Mouse (Mus musculus): ENCODE data around the gene Dcps. TPM values are rescaled to one million over a fixed set of nuclear protein-coding genes. Genes with fewer than 3 reads are reported as not detected.
A peak's percentile ranks its signal among the peaks of the same experiment; 100 is the strongest.

The Dcps gene
- polyA plus RNA-seq (2014; fragmentation: Nextera tagmentation; extraction: Ambion mirVana) = 93.2 and 94.8 TPM in 2 replicates

- peak; percentile 98 for ATAC-seq
These were observed at the start of gene Dcps for GRCm38 (mm10) chr9:35175251-35176123. Gene Dcps (minus strand): TSS chr9:35176061.

GRCm38 (mm10) chr9:35223466-35223865 lies 47.6 kb upstream of the Dcps start:
- Histone ChIP-seq H3K9me3 (replicated peaks; ENCODE audit: control insufficient read depth, low read length) (no peaks in the 10 kb centered on the region), H3K27me3 (replicated peaks; ENCODE audit: control insufficient read depth, insufficient read depth, low read length) (no peaks in the 10 kb centered on the region), H3K27ac (ENCODE audit: low read depth, low read length) (no peak overlapping the region), H3K4me3 (ENCODE audit: low read depth, low read length) (no peak overlapping the region), H3K9ac (ENCODE audit: low read length) (no peak overlapping the region), H3K36me3 (ENCODE audit: control insufficient read depth, insufficient read depth, low read length) (peaks cover 61% of the 10 kb centered on the region), H3K4me1 (ENCODE audit: control insufficient read depth, insufficient read depth, low read length) (no peaks in the 10 kb centered on the region), H3K4me2 (ENCODE audit: low read length) (no peak overlapping the region)
- ATAC-seq (no peak), DNase-seq (ENCODE audit: low spot score) (no peak)
- 98% methylated on average over 3 of the region's 3 CpGs for WGBS

More at GRCm38 (mm10) chr9:35175251-35176123, at the start of gene Dcps:
- peak; percentile 98 for DNase-seq (ENCODE audit: low spot score)
- H3K27ac ChIP-seq (ENCODE audit: low read depth, low read length) = peak within 1 kb of the TSS; percentile 86
- peaks cover 9% of the 10 kb centered on the region; the same call in 1 of the 2 replicates for H3K4me1 ChIP-seq (ENCODE audit: control insufficient read depth, insufficient read depth, low read length)
- no peaks in the 10 kb centered on the region for H3K9me3 ChIP-seq (replicated peaks; ENCODE audit: control insufficient read depth, low read length)
- H3K36me3 ChIP-seq (ENCODE audit: control insufficient read depth, insufficient read depth, low read length) = peaks cover 5% of the 10 kb centered on the region; the same call in 1 of the 2 replicates
- peak within 1 kb of the TSS; percentile 67 for H3K9ac ChIP-seq (ENCODE audit: low read length)
- peak within 1 kb of the TSS; percentile 54 for H3K4me3 ChIP-seq (ENCODE audit: low read depth, low read length)
- no peaks in the 10 kb centered on the region for H3K27me3 ChIP-seq (replicated peaks; ENCODE audit: control insufficient read depth, insufficient read depth, low read length)
- WGBS = under 1% methylated on average over 38 of the region's 38 CpGs
- peak within 1 kb of the TSS; percentile 86 for H3K4me2 ChIP-seq (ENCODE audit: low read length)

GRCm38 (mm10) chr9:35217963-35218362 lies 42.1 kb upstream of the Dcps start:
- H3K4me2 ChIP-seq (ENCODE audit: low read length) = no peak overlapping the region
- WGBS = 79% methylated on average over 1 of the region's 1 CpGs
- H3K9me3 ChIP-seq (replicated peaks; ENCODE audit: control insufficient read depth, low read length) = no peaks in the 10 kb centered on the region
- H3K9ac ChIP-seq (ENCODE audit: low read length) = no peak overlapping the region
- peaks cover 88% of the 10 kb centered on the region for H3K36me3 ChIP-seq (ENCODE audit: control insufficient read depth, insufficient read depth, low read length)
- no peaks in the 10 kb centered on the region for H3K4me1 ChIP-seq (ENCODE audit: control insufficient read depth, insufficient read depth, low read length)
- no peak overlapping the region for H3K4me3 ChIP-seq (ENCODE audit: low read depth, low read length)
- H3K27ac ChIP-seq (ENCODE audit: low read depth, low read length) = no peak overlapping the region
- DNase-seq (ENCODE audit: low spot score) = no peak
- H3K27me3 ChIP-seq (replicated peaks; ENCODE audit: control insufficient read depth, insufficient read depth, low read length) = no peaks in the 10 kb centered on the region
- no peak for ATAC-seq

- DNase-seq (ENCODE audit: low spot score) (no peak), ATAC-seq (no peak)
- Histone ChIP-seq H3K9me3 (replicated peaks; ENCODE audit: control insufficient read depth, low read length) (no peaks in the 10 kb centered on the region), H3K4me1 (ENCODE audit: control insufficient read depth, insufficient read depth, low read length) (peaks cover 10% of the 10 kb centered on the region), H3K4me2 (ENCODE audit: low read length) (peak overlapping the region; percentile 94), H3K27ac (ENCODE audit: low read depth, low read length) (no peak overlapping the region), H3K36me3 (ENCODE audit: control insufficient read depth, insufficient read depth, low read length) (peaks cover 49% of the 10 kb centered on the region), H3K9ac (ENCODE audit: low read length) (peak overlapping the region; percentile 83), H3K27me3 (replicated peaks; ENCODE audit: control insufficient read depth, insufficient read depth, low read length) (no peaks in the 10 kb centered on the region), H3K4me3 (ENCODE audit: low read depth, low read length) (peak overlapping the region; percentile 85)
- WGBS = 35% methylated on average over 26 of the region's 26 CpGs
These were observed 36.0 kb upstream of the Dcps start for GRCm38 (mm10) chr9:35211573-35212511.

DNA sequence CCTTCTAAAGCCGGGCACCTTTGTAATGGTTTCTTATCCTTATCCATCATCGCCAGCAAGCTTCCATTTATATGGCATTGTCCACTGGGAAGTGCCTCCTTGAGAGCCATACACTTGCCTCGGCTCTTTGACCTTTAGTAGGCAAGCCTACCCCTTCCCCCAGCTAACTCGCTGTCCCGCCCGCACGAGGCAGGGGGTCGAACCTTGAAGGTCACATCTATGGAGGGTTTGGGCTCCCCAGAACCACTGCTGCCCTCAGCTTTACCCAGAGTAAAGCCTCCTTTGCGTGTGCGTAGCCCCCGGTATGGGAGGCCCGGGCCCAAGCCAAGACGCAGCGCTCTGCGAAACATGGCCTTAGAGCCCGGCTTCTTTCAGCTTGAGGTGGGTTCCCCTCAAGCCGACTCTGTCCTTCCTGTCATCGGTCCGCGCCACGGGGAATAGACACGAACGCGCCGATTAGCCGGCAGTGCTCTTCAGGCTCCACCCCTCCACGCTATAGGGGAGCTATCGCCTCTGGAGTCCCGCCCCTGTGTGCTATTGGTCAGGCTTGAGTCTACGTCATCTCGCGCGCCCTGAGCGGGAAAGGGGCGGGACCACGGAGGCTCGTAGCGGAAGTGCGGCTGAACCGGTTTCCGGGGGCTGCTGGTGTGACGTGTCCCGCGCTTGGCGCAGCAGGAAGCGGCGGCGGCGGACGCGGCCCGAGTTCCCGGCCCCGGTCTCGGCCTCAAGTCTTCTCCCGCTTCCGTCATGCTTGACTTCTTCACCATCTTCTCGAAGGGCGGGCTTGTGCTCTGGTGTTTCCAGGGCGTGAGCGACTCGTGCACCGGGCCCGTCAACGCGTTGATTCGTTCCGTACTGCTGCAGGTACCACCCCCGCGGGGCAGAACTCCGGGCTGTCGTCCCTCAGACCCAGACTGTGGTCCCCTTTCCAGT lies 34.9 kb upstream of the Dcps start, which contains the start of gene Foxred1:
Gene Foxred1 (minus strand): TSS at position 514 of the 933 bp plus-strand sequence.
- peak; percentile 100 for ATAC-seq
- H3K36me3 ChIP-seq (ENCODE audit: control insufficient read depth, insufficient read depth, low read length) = peaks cover 51% of the 10 kb centered on the region
- WGBS = under 1% methylated on average over 71 of the region's 72 CpGs

DNA sequence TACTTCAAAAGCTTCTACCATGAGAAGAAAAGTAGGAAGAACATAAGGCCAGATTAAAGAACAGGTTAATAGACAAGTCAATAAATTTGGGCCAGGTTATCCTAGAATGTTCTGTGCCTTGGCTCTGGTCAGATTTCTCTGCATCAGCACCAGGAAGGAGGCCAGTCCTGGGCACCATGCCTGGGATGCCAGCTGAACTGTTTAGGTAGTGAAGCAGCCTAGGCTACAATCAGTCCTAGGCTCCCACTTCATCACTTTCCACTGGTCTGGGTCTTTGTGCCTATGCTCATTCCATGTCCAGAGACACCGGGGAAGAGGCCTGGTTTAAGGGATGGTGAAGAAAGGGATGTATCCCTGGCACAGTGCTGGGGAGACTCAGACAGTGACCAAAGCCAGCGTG lies 28.6 kb upstream of the Dcps start:
- Histone ChIP-seq H3K4me1 (ENCODE audit: control insufficient read depth, insufficient read depth, low read length) (peaks cover 9% of the 10 kb centered on the region), H3K9me3 (replicated peaks; ENCODE audit: control insufficient read depth, low read length) (no peaks in the 10 kb centered on the region), H3K9ac (ENCODE audit: low read length) (no peak overlapping the region), H3K4me3 (ENCODE audit: low read depth, low read length) (no peak overlapping the region), H3K36me3 (ENCODE audit: control insufficient read depth, insufficient read depth, low read length) (peaks cover 37% of the 10 kb centered on the region), H3K4me2 (ENCODE audit: low read length) (no peak overlapping the region), H3K27ac (ENCODE audit: low read depth, low read length) (no peak overlapping the region), H3K27me3 (replicated peaks; ENCODE audit: control insufficient read depth, insufficient read depth, low read length) (no peaks in the 10 kb centered on the region)
- no peak for DNase-seq (ENCODE audit: low spot score)
- ATAC-seq = no peak
- 98% methylated on average over 2 of the region's 2 CpGs for WGBS

More for the DNA sequence above, 34.9 kb upstream of the Dcps start, which contains the start of gene Foxred1:
- Histone ChIP-seq H3K27ac (ENCODE audit: low read depth, low read length) (peak within 1 kb of the TSS; percentile 89), H3K27me3 (replicated peaks; ENCODE audit: control insufficient read depth, insufficient read depth, low read length) (no peaks in the 10 kb centered on the region), H3K9ac (ENCODE audit: low read length) (peak within 1 kb of the TSS; percentile 85), H3K4me2 (ENCODE audit: low read length) (peak within 1 kb of the TSS; percentile 94), H3K9me3 (replicated peaks; ENCODE audit: control insufficient read depth, low read length) (no peaks in the 10 kb centered on the region), H3K4me3 (ENCODE audit: low read depth, low read length) (peak within 1 kb of the TSS; percentile 85), H3K4me1 (ENCODE audit: control insufficient read depth, insufficient read depth, low read length) (peaks cover 10% of the 10 kb centered on the region)
- peak; percentile 100 for DNase-seq (ENCODE audit: low spot score)

DNA sequence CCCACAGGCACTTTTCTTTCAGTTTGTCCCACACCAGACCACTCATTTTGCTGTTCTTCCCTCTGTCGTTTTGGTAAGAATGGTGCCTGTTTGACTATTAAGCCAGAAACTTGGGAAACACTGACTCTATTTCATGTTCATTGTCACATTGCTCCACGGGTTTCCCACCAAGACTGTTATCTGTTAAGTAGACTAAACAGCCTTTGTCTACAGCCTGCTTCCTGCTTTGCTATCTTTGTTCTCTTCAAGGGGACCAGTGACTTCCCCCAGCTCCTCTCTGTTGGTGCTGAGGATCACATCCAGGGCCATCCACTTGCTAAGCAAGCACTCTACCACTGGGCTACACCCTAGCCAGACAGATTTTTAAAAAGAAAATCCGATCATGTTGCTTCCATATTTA lies 27.7 kb upstream of the Dcps start:
- H3K27me3 ChIP-seq (replicated peaks; ENCODE audit: control insufficient read depth, insufficient read depth, low read length) = no peaks in the 10 kb centered on the region
- H3K4me1 ChIP-seq (ENCODE audit: control insufficient read depth, insufficient read depth, low read length) = peaks cover 9% of the 10 kb centered on the region
- peaks cover 37% of the 10 kb centered on the region for H3K36me3 ChIP-seq (ENCODE audit: control insufficient read depth, insufficient read depth, low read length)
- no peaks in the 10 kb centered on the region for H3K9me3 ChIP-seq (replicated peaks; ENCODE audit: control insufficient read depth, low read length)
- 0 out of 2 replicates have a peak overlapping the region, but pooled peaks have one; percentile 21 for H3K27ac ChIP-seq (ENCODE audit: low read depth, low read length)
- DNase-seq (ENCODE audit: low spot score) (no peak), ATAC-seq (no peak)
- WGBS = 77% methylated on average over 3 of the region's 3 CpGs
- H3K4me2 ChIP-seq (ENCODE audit: low read length) = no peak overlapping the region
- H3K9ac ChIP-seq (ENCODE audit: low read length) = no peak overlapping the region
- H3K4me3 ChIP-seq (ENCODE audit: low read depth, low read length) = no peak overlapping the region
